Mouse (Mus musculus): ENCODE data around the gene Olfr615. TPM values are rescaled to one million over a fixed set of nuclear protein-coding genes. Genes with fewer than 3 reads are reported as not detected.
"Not testable (repeated sequence)": the region's sequence is repeated elsewhere in the genome, so short reads cannot be mapped to it uniquely, and the experiment has no call there.

The Olfr615 gene
- not detected in 2 replicates for polyA plus RNA-seq (2015; fragmentation: Nextera tagmentation; extraction: Ambion mirVana)

GRCm38 (mm10) chr7:103555779-103556178 lies at the start of gene Olfr615:
TSS of gene Olfr615 (plus strand) at chr7:103556079.
- WGBS (ENCODE audit: insufficient replicate concordance) = 43% methylated on average over 2 of the region's 2 CpGs
- DNase-seq (no peak), ATAC-seq (ENCODE audit: low read depth) (no peak)
- Histone ChIP-seq H3K27me3 (no peaks in the 10 kb centered on the region), H3K9ac (no peak within 1 kb of the TSS), H3K4me3 (replicated peaks) (no peak within 1 kb of the TSS), H3K27ac (no peak within 1 kb of the TSS), H3K36me3 (no peaks in the 10 kb centered on the region), H3K4me1 (replicated peaks) (no peaks in the 10 kb centered on the region), H3K4me2 (no peak within 1 kb of the TSS), H3K9me3 (replicated peaks) (no peaks in the 10 kb centered on the region)

- 58% methylated on average over 2 of the region's 2 CpGs for WGBS (ENCODE audit: insufficient replicate concordance)
- H3K9ac ChIP-seq = no peak within 1 kb of the TSS
- ATAC-seq (ENCODE audit: low read depth) = no peak
These were observed 43.9 kb upstream of the Olfr615 start, which contains the start of gene Olfr610 for GRCm38 (mm10) chr7:103512022-103512421. TSS of gene Olfr610 (minus strand) at chr7:103512122.

DNA sequence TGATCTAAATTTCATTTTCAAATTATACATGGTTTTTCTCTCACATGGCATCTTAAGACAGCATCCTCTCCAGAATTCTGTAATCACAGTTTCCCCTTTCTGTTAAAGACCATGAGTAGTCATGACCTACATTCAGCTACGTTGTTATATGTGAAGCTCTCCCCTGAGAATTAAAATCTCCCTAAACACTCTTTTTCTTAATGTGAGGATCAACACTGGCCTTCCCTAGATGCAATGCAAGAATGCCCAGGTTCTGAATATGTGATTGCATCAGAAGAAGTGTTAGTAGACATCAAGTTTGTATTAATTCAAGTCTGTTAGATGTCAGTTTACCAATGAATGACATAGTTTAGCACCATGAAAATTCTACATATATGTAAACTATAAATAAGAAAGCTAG lies 35.1 kb upstream of the Olfr615 start, which contains the start of gene Olfr611:
TSS of gene Olfr611 (minus strand) at position 101 of the 400 bp plus-strand sequence.
- not testable (repeated sequence) for H3K9me3 ChIP-seq (replicated peaks); H3K9ac ChIP-seq; H3K4me1 ChIP-seq (replicated peaks); H3K27ac ChIP-seq; H3K4me2 ChIP-seq; H3K4me3 ChIP-seq (replicated peaks); H3K27me3 ChIP-seq; DNase-seq; H3K36me3 ChIP-seq; ATAC-seq (ENCODE audit: low read depth)
- 53% methylated on average over 1 of the region's 1 CpGs for WGBS (ENCODE audit: insufficient replicate concordance)

More at GRCm38 (mm10) chr7:103512022-103512421, 43.9 kb upstream of the Olfr615 start, which contains the start of gene Olfr610:
- Histone ChIP-seq H3K4me3 (replicated peaks) (no peak within 1 kb of the TSS), H3K36me3 (no peaks in the 10 kb centered on the region), H3K4me2 (no peak within 1 kb of the TSS), H3K4me1 (replicated peaks) (no peaks in the 10 kb centered on the region), H3K27me3 (no peaks in the 10 kb centered on the region), H3K9me3 (replicated peaks) (no peaks in the 10 kb centered on the region), H3K27ac (no peak within 1 kb of the TSS)
- DNase-seq = no peak

GRCm38 (mm10) chr7:103542617-103543016 lies 13.3 kb upstream of the Olfr615 start, which contains the start of gene Olfr612:
TSS of gene Olfr612 (minus strand) at chr7:103542717.
- not testable (repeated sequence) for H3K4me1 ChIP-seq (replicated peaks); H3K9me3 ChIP-seq (replicated peaks); H3K27me3 ChIP-seq; DNase-seq; H3K4me3 ChIP-seq (replicated peaks); H3K36me3 ChIP-seq; ATAC-seq (ENCODE audit: low read depth); H3K27ac ChIP-seq; H3K4me2 ChIP-seq; H3K9ac ChIP-seq
- 62% methylated on average over 2 of the region's 2 CpGs for WGBS (ENCODE audit: insufficient replicate concordance)

DNA sequence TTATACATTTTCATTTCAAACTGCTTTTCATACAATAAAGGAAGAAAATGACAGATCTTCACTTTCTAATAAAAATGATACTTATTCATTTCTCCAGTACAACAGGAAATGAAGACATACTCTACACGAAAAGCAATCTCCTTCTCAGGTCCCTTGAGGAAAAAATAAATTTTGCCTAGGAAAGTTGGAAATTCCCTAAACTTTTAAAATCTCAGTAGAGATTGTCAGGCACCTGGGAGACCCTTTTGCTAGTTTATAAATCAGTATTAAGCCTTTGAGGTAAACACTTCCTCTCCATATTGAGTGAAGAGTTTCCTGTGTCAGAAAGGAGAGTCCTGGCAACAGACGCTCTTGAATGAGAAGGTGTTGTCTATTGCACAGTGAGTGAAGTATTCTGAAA lies 8.1 kb upstream of the Olfr615 start, which contains the start of gene Olfr613:
TSS of gene Olfr613 (plus strand) at position 301 of the 400 bp plus-strand sequence.
- Histone ChIP-seq H3K9ac (no peak within 1 kb of the TSS), H3K36me3 (no peaks in the 10 kb centered on the region), H3K9me3 (replicated peaks) (no peaks in the 10 kb centered on the region), H3K4me3 (replicated peaks) (no peak within 1 kb of the TSS), H3K27me3 (no peaks in the 10 kb centered on the region), H3K4me2 (no peak within 1 kb of the TSS), H3K27ac (no peak within 1 kb of the TSS), H3K4me1 (replicated peaks) (no peaks in the 10 kb centered on the region)
- no peak for DNase-seq
- WGBS (ENCODE audit: insufficient replicate concordance) = 46% methylated on average over 2 of the region's 2 CpGs
- no peak for ATAC-seq (ENCODE audit: low read depth)

GRCm38 (mm10) chr7:103569043-103569442 lies 13.2 kb downstream of the Olfr615 start, which contains the start of gene Olfr616:
TSS of gene Olfr616 (minus strand) at chr7:103569143.
- Histone ChIP-seq H3K27ac (no peak within 1 kb of the TSS), H3K4me1 (replicated peaks) (no peaks in the 10 kb centered on the region), H3K27me3 (no peaks in the 10 kb centered on the region), H3K9ac (no peak within 1 kb of the TSS), H3K9me3 (replicated peaks) (no peaks in the 10 kb centered on the region), H3K36me3 (no peaks in the 10 kb centered on the region), H3K4me2 (no peak within 1 kb of the TSS), H3K4me3 (replicated peaks) (no peak within 1 kb of the TSS)
- DNase-seq (no peak), ATAC-seq (ENCODE audit: low read depth) (no peak)
- WGBS (ENCODE audit: insufficient replicate concordance) = 44% methylated on average over 3 of the region's 3 CpGs

- Histone ChIP-seq H3K9me3 (replicated peaks) (no peaks in the 10 kb centered on the region), H3K36me3 (no peaks in the 10 kb centered on the region), H3K4me1 (replicated peaks) (no peaks in the 10 kb centered on the region), H3K4me3 (replicated peaks) (no peak within 1 kb of the TSS), H3K4me2 (no peak within 1 kb of the TSS), H3K27ac (no peak within 1 kb of the TSS), H3K9ac (no peak within 1 kb of the TSS), H3K27me3 (no peaks in the 10 kb centered on the region)
- DNase-seq (no peak), ATAC-seq (ENCODE audit: low read depth) (no peak)
- 64% methylated on average over 1 of the region's 1 CpGs for WGBS (ENCODE audit: insufficient replicate concordance)
These were observed 16.9 kb downstream of the Olfr615 start, which contains the start of gene Olfr617 for GRCm38 (mm10) chr7:103572761-103573160. TSS of gene Olfr617 (plus strand) at chr7:103573061.

GRCm38 (mm10) chr7:103589803-103590202 lies 33.9 kb downstream of the Olfr615 start, which contains the start of gene Olfr618:
TSS of gene Olfr618 (plus strand) at chr7:103590103.
- Histone ChIP-seq H3K4me1 (replicated peaks) (no peaks in the 10 kb centered on the region), H3K4me3 (replicated peaks) (no peak within 1 kb of the TSS), H3K27ac (no peak within 1 kb of the TSS), H3K9me3 (replicated peaks) (no peaks in the 10 kb centered on the region), H3K36me3 (no peaks in the 10 kb centered on the region), H3K9ac (no peak within 1 kb of the TSS), H3K27me3 (no peaks in the 10 kb centered on the region), H3K4me2 (no peak within 1 kb of the TSS)
- no peak for DNase-seq
- WGBS (ENCODE audit: insufficient replicate concordance) = 42% methylated on average over 2 of the region's 2 CpGs
- ATAC-seq (ENCODE audit: low read depth) = no peak

DNA sequence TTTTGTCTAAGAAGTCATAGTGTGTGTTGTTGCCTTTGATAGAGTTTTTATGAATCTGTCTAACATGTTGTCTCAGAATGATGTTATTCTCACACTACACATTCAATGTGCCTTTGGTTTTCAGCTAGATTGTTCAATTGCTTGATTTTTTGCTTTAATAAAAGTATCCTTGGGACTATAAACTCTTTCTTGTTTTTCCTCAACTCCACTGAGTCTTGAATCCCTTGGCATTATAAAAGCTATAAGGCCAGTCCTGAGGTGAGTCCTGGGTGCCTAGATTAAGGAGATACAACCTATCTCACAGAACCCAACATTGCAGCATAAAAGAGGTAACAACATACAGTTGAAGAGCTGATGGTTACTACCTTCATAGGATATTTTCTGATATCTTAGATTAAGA lies 44.4 kb downstream of the Olfr615 start, which contains the start of gene Olfr619:
TSS of gene Olfr619 (plus strand) at position 301 of the 400 bp plus-strand sequence.
- Histone ChIP-seq H3K27ac (no peak within 1 kb of the TSS), H3K4me2 (no peak within 1 kb of the TSS), H3K4me3 (replicated peaks) (no peak within 1 kb of the TSS), H3K27me3 (no peaks in the 10 kb centered on the region), H3K9me3 (replicated peaks) (no peaks in the 10 kb centered on the region), H3K36me3 (no peaks in the 10 kb centered on the region), H3K9ac (no peak within 1 kb of the TSS), H3K4me1 (replicated peaks) (no peaks in the 10 kb centered on the region)
- no peak for DNase-seq
- ATAC-seq (ENCODE audit: low read depth) = no peak

DNA sequence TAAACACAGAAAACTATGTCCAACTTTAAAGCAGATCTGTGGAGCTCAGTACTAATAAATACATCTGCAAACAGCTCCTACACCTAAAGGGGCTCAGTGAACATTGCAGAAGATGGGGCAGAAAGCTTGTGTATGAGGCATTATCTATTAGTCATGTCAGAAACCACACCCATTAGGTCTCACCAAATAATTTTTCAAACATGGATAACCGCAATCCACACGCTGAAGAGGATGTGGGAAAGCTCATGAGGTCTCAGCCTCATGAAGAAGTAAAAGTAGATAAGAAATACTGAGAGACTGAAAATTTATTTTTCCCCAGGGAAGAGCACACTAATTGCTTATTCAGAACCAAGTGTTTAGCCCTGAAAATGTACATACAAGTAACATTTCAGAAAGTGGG lies 51.5 kb downstream of the Olfr615 start:
- ATAC-seq (ENCODE audit: low read depth) = no peak

GRCm38 (mm10) chr7:103612434-103612833 lies 56.6 kb downstream of the Olfr615 start, which contains the start of gene Olfr620:
TSS of gene Olfr620 (minus strand) at chr7:103612534.
- H3K9me3 ChIP-seq (replicated peaks) = no peaks in the 10 kb centered on the region
- H3K27ac ChIP-seq = no peak within 1 kb of the TSS
- no peak within 1 kb of the TSS for H3K4me2 ChIP-seq
- no peaks in the 10 kb centered on the region for H3K4me1 ChIP-seq (replicated peaks)
- no peak for DNase-seq
- H3K36me3 ChIP-seq = no peaks in the 10 kb centered on the region
- no peaks in the 10 kb centered on the region for H3K27me3 ChIP-seq
- H3K9ac ChIP-seq = no peak within 1 kb of the TSS
- no peak within 1 kb of the TSS for H3K4me3 ChIP-seq (replicated peaks)
- ATAC-seq (ENCODE audit: low read depth) = no peak
- 50% methylated on average over 2 of the region's 2 CpGs for WGBS (ENCODE audit: insufficient replicate concordance)

More for the DNA sequence above, 51.5 kb downstream of the Olfr615 start:
- no peak for DNase-seq
- H3K36me3 ChIP-seq = no peaks in the 10 kb centered on the region
- no peaks in the 10 kb centered on the region for H3K9me3 ChIP-seq (replicated peaks)
- H3K27me3 ChIP-seq = no peaks in the 10 kb centered on the region
- H3K27ac ChIP-seq = no peak overlapping the region
- no peak overlapping the region for H3K4me3 ChIP-seq (replicated peaks)
- H3K4me1 ChIP-seq (replicated peaks) = no peaks in the 10 kb centered on the region
- no peak overlapping the region for H3K9ac ChIP-seq
- H3K4me2 ChIP-seq = no peak overlapping the region
- 28% methylated on average over 2 of the region's 2 CpGs for WGBS (ENCODE audit: insufficient replicate concordance)
